Mouse (Mus musculus): Measurements from ENCODE around the gene Pde4b. TPM values are rescaled to one million over a fixed set of nuclear protein-coding genes. Genes with fewer than 3 reads are reported as not detected.

The Pde4b gene
- total RNA-seq, 2 experiments from 2014 or later: 60.0 to 67.1 TPM

DNA sequence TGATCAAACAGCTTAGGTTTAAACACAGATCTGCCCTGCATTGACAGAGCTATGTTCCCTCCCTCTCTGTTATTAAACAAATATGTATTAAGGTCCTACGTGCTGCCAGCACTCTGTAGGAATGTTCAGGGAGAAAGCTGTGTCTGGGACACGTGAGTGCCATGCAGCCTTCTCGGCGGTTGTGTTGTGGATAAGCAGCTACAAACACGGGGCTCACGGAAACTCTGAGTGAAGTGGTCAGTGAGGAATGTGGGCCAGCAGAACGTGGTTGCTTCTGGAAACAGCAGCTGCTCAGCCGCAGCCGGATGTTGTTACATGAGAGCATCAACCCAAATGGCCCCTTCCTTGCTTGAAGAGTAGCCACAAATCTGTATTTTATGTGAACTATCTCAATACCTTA lies 547.9 kb downstream of the Pde4b start:
- DNase-seq (ENCODE audit: low spot score in 2 of 2): no peak

- no peak for DNase-seq (ENCODE audit: low spot score in 2 of 2)
These were observed 548.6 kb downstream of the Pde4b start for GRCm38 (mm10) chr4:102635944-102636343.

DNA sequence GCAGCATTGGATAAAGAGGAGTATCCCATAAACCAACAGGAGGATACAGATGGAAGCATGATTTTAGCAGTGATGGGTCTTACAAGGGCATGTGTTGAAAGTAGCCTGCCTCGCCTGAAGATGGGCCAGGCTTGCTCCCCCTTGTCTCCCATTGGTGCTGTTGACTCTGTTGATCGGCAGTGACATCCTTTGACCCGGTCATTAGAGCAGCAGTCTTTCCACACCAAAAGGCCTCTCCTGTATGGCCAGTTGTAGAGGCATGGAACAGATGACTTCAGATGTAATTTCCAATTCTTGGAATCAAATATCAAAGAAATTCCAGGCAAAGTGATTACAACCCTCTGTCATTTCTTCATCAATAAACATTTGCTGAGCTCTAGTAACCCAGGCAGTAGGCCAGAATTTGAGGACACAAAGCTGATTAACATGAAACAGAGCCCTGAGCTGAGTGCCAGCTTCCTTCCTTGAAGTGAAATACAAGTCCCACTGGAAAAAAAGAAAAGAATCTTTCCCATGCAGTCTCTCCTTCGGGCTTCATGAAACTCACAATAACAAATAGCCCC lies 550.1 kb downstream of the Pde4b start:
- peak in 1 of 2 experiments; percentile 31 for DNase-seq (ENCODE audit: low spot score in 2 of 2)

GRCm38 (mm10) chr4:102640942-102641341 lies 553.6 kb downstream of the Pde4b start:
- DNase-seq (ENCODE audit: low spot score in 2 of 2): no peak

DNA sequence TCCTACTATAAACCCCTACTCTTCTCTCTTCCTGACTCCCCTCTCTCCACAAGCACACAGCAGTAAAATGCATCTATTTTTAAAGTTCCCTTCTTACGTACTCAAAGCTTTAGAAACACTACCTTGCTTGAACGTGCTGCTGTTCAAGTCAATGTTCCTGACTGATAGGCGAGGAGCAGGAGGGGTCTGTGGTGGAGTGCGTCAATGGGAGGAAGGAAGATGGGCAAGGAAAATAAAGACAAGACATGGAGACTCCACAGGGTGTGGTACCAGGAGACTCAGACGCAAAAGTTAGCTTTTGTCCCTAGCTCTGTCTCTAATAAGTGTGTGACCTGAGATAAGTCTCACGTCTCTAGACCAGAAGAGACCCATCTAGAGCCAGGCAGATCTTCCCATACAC lies 556.7 kb downstream of the Pde4b start:
- no peak for DNase-seq (ENCODE audit: low spot score in 2 of 2)

DNA sequence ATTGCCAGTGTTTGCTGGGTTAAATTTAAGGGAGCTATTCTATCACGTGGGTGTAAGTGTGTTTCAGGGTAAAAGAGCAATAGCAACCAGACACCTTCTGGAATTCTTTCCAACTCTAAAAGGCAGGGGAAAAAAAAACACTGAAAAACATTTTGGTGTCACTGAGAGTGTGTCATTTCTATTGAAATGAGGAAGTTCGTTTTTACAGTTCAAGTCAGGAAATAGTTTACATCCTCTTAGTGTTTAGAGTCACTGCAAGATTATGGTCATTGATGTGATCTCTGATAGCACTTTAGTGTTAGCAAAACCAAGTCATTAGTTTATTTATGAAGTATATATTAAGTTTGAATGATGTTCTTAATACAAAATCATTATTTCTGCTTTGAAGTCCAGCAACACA lies 559.7 kb downstream of the Pde4b start:
- DNase-seq (ENCODE audit: low spot score in 2 of 2): no peak

DNA sequence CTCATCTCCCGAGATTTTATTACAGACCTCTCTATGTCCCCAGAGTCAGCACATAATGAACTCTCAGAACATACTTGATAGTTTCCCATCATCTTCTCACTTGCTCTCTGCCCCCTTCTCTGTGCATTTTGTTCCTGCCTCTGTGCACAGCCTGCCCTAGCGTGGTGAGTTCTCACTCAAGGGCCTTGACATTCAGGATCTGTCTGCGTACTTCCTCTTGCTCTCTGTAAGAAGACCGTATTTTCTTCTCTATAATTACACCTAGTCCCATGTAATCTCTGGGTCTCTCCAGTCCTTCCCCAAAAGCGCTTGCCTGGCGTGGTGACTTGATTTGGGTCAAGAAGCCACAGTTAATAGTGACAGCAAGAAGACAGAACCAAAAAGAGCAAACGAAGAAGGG lies 568.0 kb downstream of the Pde4b start:
- no peak for DNase-seq (ENCODE audit: low spot score in 2 of 2)

DNA sequence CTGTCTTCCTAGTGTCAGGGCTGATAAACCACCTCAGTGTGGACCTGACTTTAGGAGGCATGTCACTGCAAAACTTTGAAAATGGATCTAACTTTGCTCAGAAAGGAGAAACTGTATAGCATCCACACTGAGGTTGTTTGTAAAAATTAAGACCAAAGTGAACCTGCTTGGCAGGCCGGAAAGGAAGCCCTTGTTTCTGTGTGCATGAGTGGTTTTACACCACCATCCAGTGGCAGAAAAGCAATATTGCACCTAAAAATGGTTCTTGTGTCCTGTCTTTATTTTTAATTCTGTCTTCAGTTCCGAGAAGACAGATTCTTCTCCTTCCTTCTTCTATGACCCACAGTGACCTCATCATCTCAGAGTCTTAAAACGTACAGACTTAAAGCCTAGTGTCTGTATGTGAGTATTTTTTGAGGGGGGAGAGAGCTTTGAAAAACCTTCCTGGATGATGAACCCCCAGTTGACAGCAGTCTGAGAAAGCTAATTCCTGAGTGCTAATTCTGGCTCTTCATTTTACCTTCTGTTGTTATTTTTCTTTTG lies 569.2 kb downstream of the Pde4b start:
- DNase-seq (ENCODE audit: low spot score in 2 of 2): peak; percentile 37 to 58

Other genes starting within 250 kb of the Pde4b start
- gene B020004J07Rik, start 243.5 kb upstream of the Pde4b start, total RNA-seq (2021): not detected
- not detected for gene C130073F10Rik, start 193.8 kb upstream of the Pde4b start, total RNA-seq (2021)
- gene Gm12800, start 178.4 kb upstream of the Pde4b start, total RNA-seq (2021): not detected
- not detected for gene Gm12794, start 147.1 kb upstream of the Pde4b start, total RNA-seq (2021)
- gene Gm12790, start 106.5 kb upstream of the Pde4b start, total RNA-seq (2021): not detected
- gene Gm12789, start 100.9 kb upstream of the Pde4b start, total RNA-seq (2021): not detected

Data from layer of hippocampus, postnatal 10 days (tissue).